Mouse (Mus musculus): ENCODE measurements around the gene Wbp2nl. TPM values are rescaled to one million over a fixed set of nuclear protein-coding genes. Genes with fewer than 3 reads are reported as not detected.

The Wbp2nl gene
- total and polyA plus RNA-seq, 3 experiments: not detected

DNA sequence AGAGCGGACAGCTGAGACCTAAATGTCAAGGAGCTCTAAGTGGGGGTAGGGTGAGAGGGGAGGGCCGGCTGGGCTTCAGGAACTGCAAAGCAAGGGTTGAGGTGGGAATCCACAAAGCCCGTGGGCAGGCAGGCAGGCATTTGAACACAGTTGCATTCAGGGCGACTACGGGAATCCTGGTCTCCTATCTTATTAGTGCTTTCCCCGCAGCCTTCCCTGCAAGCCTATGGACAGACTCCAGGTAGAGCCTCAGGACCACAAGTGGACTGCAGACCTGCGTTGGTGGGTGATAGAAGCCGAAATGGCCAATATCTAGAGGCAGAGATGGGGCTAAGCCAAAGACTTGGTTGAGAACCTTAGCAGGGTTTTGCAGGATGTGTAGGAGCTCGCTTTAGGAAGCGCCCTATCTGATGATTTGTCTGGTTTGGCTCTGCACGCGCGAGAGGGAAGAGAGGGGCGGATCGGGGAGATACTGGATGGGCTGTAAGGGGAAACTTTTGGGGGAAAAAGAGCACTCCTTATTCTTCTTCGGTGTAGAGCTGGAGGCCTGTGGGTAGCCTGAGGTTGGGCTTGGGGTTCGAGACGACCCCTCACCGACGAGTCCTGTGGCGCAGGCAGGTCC is 41.8 kb downstream of the Wbp2nl start:
- H3K4me2 ChIP-seq (ENCODE audit: insufficient read depth, low read depth, poor library complexity, severe bottlenecking): no peak overlapping the region
- in situ Hi-C loops (cut with MboI; ENCODE audit: low pct_ligation_motif_present, low pct_unique_long_range_greater_than_20kb, low sequenced_read_pairs): no loop called here
- peaks cover 27% of the 10 kb centered on the region for H3K27me3 ChIP-seq (replicated peaks)
- peaks cover 9 to 16% of the 10 kb centered on the region in 2 experiments for H3K36me3 ChIP-seq (replicated peaks in 1 of 2; ENCODE audit: control insufficient read depth in 1 of 2, insufficient read depth in 1 of 2, low read length in 1 of 2)
- H3K27ac ChIP-seq (ENCODE audit: insufficient read depth, low read depth): no peak overlapping the region
- no peaks in the 10 kb centered on the region for H3K9me3 ChIP-seq (replicated peaks; ENCODE audit: low read length)
- TF ChIP-seq MYC (IDR thresholded peaks at IDR 0.05; ENCODE audit: low read depth, low read length): no peak
- TF ChIP-seq KAT2A (IDR thresholded peaks at IDR 0.05; ENCODE audit: insufficient replicate concordance, low read length): no peak
- TF ChIP-seq RCOR1 (conservative IDR thresholded peaks at IDR 0.05; ENCODE audit: low read depth, low read length): no peak
- TF ChIP-seq ELF1 (IDR thresholded peaks at IDR 0.05; ENCODE audit: low read depth, low read length): no peak
- no peak for TF ChIP-seq MAX (IDR thresholded peaks at IDR 0.05; ENCODE audit: low read length)
- TF ChIP-seq SIN3A (IDR thresholded peaks at IDR 0.05; ENCODE audit: low read length): no peak
- TF ChIP-seq JUND (conservative IDR thresholded peaks at IDR 0.05; ENCODE audit: low read depth, low read length): no peak
- H3K4me1 ChIP-seq (ENCODE audit: control insufficient read depth in 1 of 2, insufficient read depth in 2 of 2): peaks cover 4 to 14% of the 10 kb centered on the region in 2 experiments; a peak in 3 of 4 replicates
- no peaks in the 10 kb centered on the region for H3K79me2 ChIP-seq (replicated peaks; ENCODE audit: control insufficient read depth, extremely low read depth, insufficient read depth, poor library complexity, severe bottlenecking)
- no peak for DNase-seq (ENCODE audit: extremely low read depth)
- H3K4me3 ChIP-seq (replicated peaks in 1 of 3; ENCODE audit: low read depth in 2 of 3, low read length in 2 of 3, poor library complexity in 1 of 3): no peak overlapping the region
- H3K9ac ChIP-seq (ENCODE audit: insufficient read depth, low read depth): no peak overlapping the region
- dilution Hi-C loops (cut with MboI; ENCODE audit: extremely low pct_ligation_motif_present, extremely low pct_unique_long_range_greater_than_20kb, low sequenced_read_pairs): no loop called here

DNA sequence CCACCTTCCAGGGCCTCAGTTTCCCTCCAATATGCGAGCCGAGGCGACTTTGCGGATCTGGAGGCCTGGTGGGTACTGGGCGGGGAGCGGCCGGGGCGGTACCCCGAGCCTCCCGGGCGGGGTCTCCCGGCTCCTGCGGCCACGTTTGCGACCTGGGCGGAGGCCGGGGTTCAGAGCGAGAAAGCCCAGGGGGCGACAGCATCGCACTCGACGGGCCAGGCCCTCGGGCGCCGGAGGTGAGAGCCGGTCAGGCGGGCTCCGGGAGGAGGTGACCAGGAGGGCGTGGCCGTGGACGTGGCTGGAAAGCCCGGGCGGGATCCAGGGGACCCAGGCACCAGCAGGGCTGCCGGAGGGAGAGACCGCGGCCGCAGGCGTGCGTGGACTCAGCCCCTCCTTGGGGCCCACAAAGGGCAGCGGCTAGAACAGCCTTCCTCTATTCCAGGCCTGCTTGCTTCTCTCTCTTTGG is 42.3 kb downstream of the Wbp2nl start:
- dilution Hi-C loops (cut with MboI; ENCODE audit: extremely low pct_ligation_motif_present, extremely low pct_unique_long_range_greater_than_20kb, low sequenced_read_pairs) (no loop called here), in situ Hi-C loops (cut with MboI; ENCODE audit: low pct_ligation_motif_present, low pct_unique_long_range_greater_than_20kb, low sequenced_read_pairs) (no loop called here)
- Histone ChIP-seq H3K9ac (ENCODE audit: insufficient read depth, low read depth) (no peak overlapping the region), H3K36me3 (replicated peaks in 1 of 2; ENCODE audit: control insufficient read depth in 1 of 2, insufficient read depth in 1 of 2, low read length in 1 of 2) (peaks cover 5 to 11% of the 10 kb centered on the region in 2 experiments), H3K4me2 (ENCODE audit: insufficient read depth, low read depth, poor library complexity, severe bottlenecking) (no peak overlapping the region), H3K79me2 (replicated peaks; ENCODE audit: control insufficient read depth, extremely low read depth, insufficient read depth, poor library complexity, severe bottlenecking) (no peaks in the 10 kb centered on the region), H3K27ac (ENCODE audit: insufficient read depth, low read depth) (no peak overlapping the region), H3K4me3 (replicated peaks in 1 of 3; ENCODE audit: low read depth in 2 of 3, low read length in 2 of 3, poor library complexity in 1 of 3) (no peak overlapping the region), H3K27me3 (replicated peaks) (peaks cover 27% of the 10 kb centered on the region), H3K4me1 (ENCODE audit: control insufficient read depth in 1 of 2, insufficient read depth in 2 of 2) (peaks cover 4 to 14% of the 10 kb centered on the region in 2 experiments; a peak in 3 of 4 replicates), H3K9me3 (replicated peaks; ENCODE audit: low read length) (no peaks in the 10 kb centered on the region)
- no peak for DNase-seq (ENCODE audit: extremely low read depth)
- TF ChIP-seq ZKSCAN1 (IDR thresholded peaks at IDR 0.05; ENCODE audit: borderline replicate concordance, low read depth, low read length): no peak
- no peak for TF ChIP-seq IRF4 (IDR thresholded peaks at IDR 0.05; ENCODE audit: low read depth, low read length)
- TF ChIP-seq RAD21 (IDR thresholded peaks at IDR 0.05; ENCODE audit: low read depth, low read length): no peak
- TF ChIP-seq ZMIZ1 (IDR thresholded peaks at IDR 0.05; ENCODE audit: low read depth, low read length): no peak
- TF ChIP-seq HCFC1 (IDR thresholded peaks at IDR 0.05; ENCODE audit: low read depth, low read length): no peak
- no peak for TF ChIP-seq MXI1 (IDR thresholded peaks at IDR 0.05; ENCODE audit: low read depth, low read length)
- no peak for TF ChIP-seq MAFK (IDR thresholded peaks at IDR 0.05; ENCODE audit: insufficient replicate concordance, low read length)
- no peak for TF ChIP-seq ETS1 (conservative IDR thresholded peaks at IDR 0.05; ENCODE audit: low read depth, low read length)
- TF ChIP-seq ZNF384 (IDR thresholded peaks at IDR 0.05; ENCODE audit: low read depth, low read length): no peak
- TF ChIP-seq TBP (conservative IDR thresholded peaks at IDR 0.05; ENCODE audit: low read depth, low read length): no peak
- no peak for TF ChIP-seq SMC3 (IDR thresholded peaks at IDR 0.05; ENCODE audit: low read depth, low read length)
- TF ChIP-seq MEF2A (IDR thresholded peaks at IDR 0.05; ENCODE audit: borderline replicate concordance, low read depth, low read length): no peak
- TF ChIP-seq MAX (IDR thresholded peaks at IDR 0.05; ENCODE audit: low read length): no peak
- no peak for TF ChIP-seq TCF12 (IDR thresholded peaks at IDR 0.05; ENCODE audit: low read depth, low read length)
- TF ChIP-seq JUND (conservative IDR thresholded peaks at IDR 0.05; ENCODE audit: low read depth, low read length): no peak
- TF ChIP-seq BHLHE40 (IDR thresholded peaks at IDR 0.05; ENCODE audit: low read depth, low read length): no peak
- TF ChIP-seq RCOR1 (conservative IDR thresholded peaks at IDR 0.05; ENCODE audit: low read depth, low read length): no peak
